Comparison of ENCODE assay signal across 11 mouse cellular contexts in genomic region chr10:93251426-93251825, GRCm38 (mm10). TPM values are rescaled to one million over a fixed set of nuclear protein-coding genes. Genes with fewer than 3 reads are reported as not detected.
DNase-seq lines count a peak whose midpoint lies in the region; ATAC-seq and TF ChIP-seq lines count a peak whose summit lies in the region.
"Had no signal": no experiment of that assay in that cellular context is flagged by ENCODE, and none has a peak within 500 bp of the region (broad histone marks: within the 10 kb centered on the region; RNA-seq: fewer than 3 reads in every experiment).

No protein-coding gene starts in this region.

- H3K4me2 ChIP-seq in kidney, embryonic 16.5 days (replicated peaks; ENCODE audit: low read depth, low read length) = no peak overlapping the region
- H3K4me2 ChIP-seq in limb, embryonic 15.5 days = no peak overlapping the region
- H3K4me2 ChIP-seq: lung, embryonic 15.5 days; neural tube, embryonic 15.5 days had no signal

- peaks cover 39% of the 10 kb centered on the region for H3K36me3 ChIP-seq in heart, embryonic 10.5 days
- H3K36me3 ChIP-seq in kidney, embryonic 16.5 days (ENCODE audit: insufficient read depth, low read length) = peaks cover 22% of the 10 kb centered on the region; the same call in 1 of the 2 replicates
- peaks cover 36% of the 10 kb centered on the region; the same call in 1 of the 2 replicates for H3K36me3 ChIP-seq in limb, embryonic 15.5 days

- peak; percentile 55 for DNase-seq in heart, embryonic 10.5 days (ENCODE audit: low spot score)
- DNase-seq in heart, adult 9 months (ENCODE audit: low spot score in 2 of 2) = no peak
- DNase-seq in kidney, postnatal 25 days = no peak
- no peak for DNase-seq in embryo, embryonic 11 days

- no peaks in the 10 kb centered on the region for H3K27me3 ChIP-seq in heart, embryonic 10.5 days (ENCODE audit: insufficient read depth, poor library complexity, severe bottlenecking)
- no peaks in the 10 kb centered on the region for H3K27me3 ChIP-seq in kidney, embryonic 16.5 days (ENCODE audit: insufficient read depth, low read length)
- no peaks in the 10 kb centered on the region for H3K27me3 ChIP-seq in limb, embryonic 15.5 days
- H3K27me3 ChIP-seq: lung, embryonic 15.5 days; megakaryocyte, embryonic 14.5 days; neural tube, embryonic 15.5 days had no signal

- no peak for ATAC-seq in kidney, embryonic 16.5 days (ENCODE audit: low FRiP score, low TSS enrichment)
- ATAC-seq in limb, embryonic 15.5 days (ENCODE audit: insufficient number of reproducible peaks, low FRiP score, low TSS enrichment, low read depth) = no peak
- ATAC-seq: inflammation-experienced regulatory T-cells, adult 6 months had no signal

- peak overlapping the region; percentile 59 for H3K27ac ChIP-seq in heart, embryonic 10.5 days
- peak overlapping the region; percentile 16 for H3K27ac ChIP-seq in kidney, embryonic 16.5 days (ENCODE audit: low read length)
- H3K27ac ChIP-seq in embryonic fibroblast, embryonic 13.5 days (ENCODE audit: insufficient read depth, low read length) = 0 out of 2 replicates have a peak overlapping the region, but pooled peaks have one; percentile 10
- peak overlapping the region; percentile 43 for H3K27ac ChIP-seq in limb, embryonic 15.5 days
- H3K27ac ChIP-seq: lung, embryonic 15.5 days had no signal

- H3K4me3 ChIP-seq in heart, embryonic 10.5 days = no peak overlapping the region
- no peak overlapping the region for H3K4me3 ChIP-seq in kidney, embryonic 16.5 days (ENCODE audit: low read length)
- H3K4me3 ChIP-seq in embryonic fibroblast, embryonic 13.5 days (ENCODE audit: insufficient read depth, low read length) = no peak overlapping the region
- H3K4me3 ChIP-seq in limb, embryonic 15.5 days = no peak overlapping the region
- H3K4me3 ChIP-seq: lung, embryonic 15.5 days; megakaryocyte, embryonic 14.5 days; neural tube, embryonic 15.5 days had no signal

- H3K9me3 ChIP-seq in heart, embryonic 10.5 days = no peaks in the 10 kb centered on the region
- H3K9me3 ChIP-seq in kidney, embryonic 16.5 days (ENCODE audit: low read length) = no peaks in the 10 kb centered on the region
- no peaks in the 10 kb centered on the region for H3K9me3 ChIP-seq in limb, embryonic 15.5 days
- H3K9me3 ChIP-seq: lung, embryonic 15.5 days; megakaryocyte, embryonic 14.5 days; neural tube, embryonic 15.5 days had no signal

- no peak overlapping the region for H3K9ac ChIP-seq in kidney, embryonic 16.5 days (replicated peaks; ENCODE audit: low read length)
- no peak overlapping the region for H3K9ac ChIP-seq in limb, embryonic 15.5 days
- H3K9ac ChIP-seq: lung, embryonic 15.5 days; neural tube, embryonic 15.5 days had no signal

- WGBS in heart, embryonic 10.5 days = 89% methylated on average over 8 of the region's 8 CpGs
- WGBS in kidney, embryonic 16.5 days = 79% methylated on average over 8 of the region's 8 CpGs
- WGBS in limb, embryonic 15.5 days = 49% methylated on average over 8 of the region's 8 CpGs

- TF ChIP-seq CTCF in embryonic fibroblast, embryonic 13.5 days (IDR thresholded peaks at IDR 0.05; ENCODE audit: borderline replicate concordance, insufficient read depth, low read length) = no peak

- peaks cover 32% of the 10 kb centered on the region for H3K4me1 ChIP-seq in heart, embryonic 10.5 days
- peaks cover 29% of the 10 kb centered on the region for H3K4me1 ChIP-seq in kidney, embryonic 16.5 days (ENCODE audit: insufficient read depth, low read length)
- H3K4me1 ChIP-seq in embryonic fibroblast, embryonic 13.5 days (ENCODE audit: control insufficient read depth, insufficient read depth, low read length) = 0 out of 2 replicates have a peak, but pooled peaks cover 3% of the 10 kb centered on the region
- peaks cover 62% of the 10 kb centered on the region for H3K4me1 ChIP-seq in limb, embryonic 15.5 days

- TF ChIP-seq POLR2A in embryonic fibroblast, embryonic 13.5 days (IDR thresholded peaks at IDR 0.05; ENCODE audit: low read depth, low read length) = no peak

RNA-seq across cellular contexts. Expression of gene Elk3, which starts 59.5 kb away (rescaled TPM):
- 23.6 and 25.9 TPM in 2 replicates for polyA plus RNA-seq in heart, embryonic 10.5 days (2016; fragmentation: Nextera tagmentation; extraction: Ambion mirVana)
- 41.3 and 45.6 TPM in 2 replicates for polyA plus RNA-seq in kidney, embryonic 16.5 days (2015; fragmentation: Nextera tagmentation; extraction: Ambion mirVana)
- polyA plus RNA-seq in embryonic fibroblast, embryonic 13.5 days (2011; ENCODE audit: insufficient read length, low read depth, missing spikeins) = 86.5 and 103 TPM in 2 replicates
- polyA plus RNA-seq in limb, embryonic 15.5 days (2015; fragmentation: Nextera tagmentation; extraction: Ambion mirVana) = 36.2 and 36.3 TPM in 2 replicates
